Mouse (Mus musculus): ENCODE results near the gene Ctnna3. TPM values are rescaled to one million over a fixed set of nuclear protein-coding genes. Genes with fewer than 3 reads are reported as not detected.

Gene Ctnna3
- total RNA-seq, 1 experiment from 2014 or later = 1.3 TPM

GRCm38 (mm10) chr10:63488346-63488745 is 58.4 kb downstream of the Ctnna3 start:
- DNase-seq = no peak

GRCm38 (mm10) chr10:63523956-63524355 is 94.1 kb downstream of the Ctnna3 start:
- DNase-seq = no peak

- no peak for DNase-seq
Observed at GRCm38 (mm10) chr10:63526027-63526426, 96.1 kb downstream of the Ctnna3 start.

GRCm38 (mm10) chr10:63532381-63532780 is 102.5 kb downstream of the Ctnna3 start:
- DNase-seq = no peak

GRCm38 (mm10) chr10:63541754-63542153 is 111.9 kb downstream of the Ctnna3 start:
- peak; percentile 7 for DNase-seq

- DNase-seq = no peak
Observed at GRCm38 (mm10) chr10:63542493-63542892, 112.6 kb downstream of the Ctnna3 start.

GRCm38 (mm10) chr10:63566691-63567090 is 136.8 kb downstream of the Ctnna3 start:
- DNase-seq = peak; percentile 48

- no peak for DNase-seq
Observed at GRCm38 (mm10) chr10:63571561-63571960, 141.7 kb downstream of the Ctnna3 start.

GRCm38 (mm10) chr10:63572866-63573265 is 143.0 kb downstream of the Ctnna3 start:
- no peak for DNase-seq

GRCm38 (mm10) chr10:63574100-63574609 is 144.3 kb downstream of the Ctnna3 start:
- DNase-seq = peak; percentile 77

- peak; percentile 83 for DNase-seq
Observed at GRCm38 (mm10) chr10:63582608-63583007, 152.7 kb downstream of the Ctnna3 start.

GRCm38 (mm10) chr10:63583798-63584374 is 154.0 kb downstream of the Ctnna3 start:
- no peak for DNase-seq

- no peak for DNase-seq
Observed at GRCm38 (mm10) chr10:63599417-63599816, 169.5 kb downstream of the Ctnna3 start.

- no peak for DNase-seq
Observed at GRCm38 (mm10) chr10:63601206-63601605, 171.3 kb downstream of the Ctnna3 start.

- no peak for DNase-seq
Observed at GRCm38 (mm10) chr10:63628546-63628945, 198.6 kb downstream of the Ctnna3 start.

- no peak for DNase-seq
Observed at GRCm38 (mm10) chr10:63633915-63634314, 204.0 kb downstream of the Ctnna3 start.

GRCm38 (mm10) chr10:63637987-63638386 is 208.1 kb downstream of the Ctnna3 start:
- no peak for DNase-seq

GRCm38 (mm10) chr10:63647300-63647699 is 217.4 kb downstream of the Ctnna3 start:
- no peak for DNase-seq

GRCm38 (mm10) chr10:63650307-63650706 is 220.4 kb downstream of the Ctnna3 start:
- no peak for DNase-seq

- DNase-seq = no peak
Observed at GRCm38 (mm10) chr10:63652887-63653286, 223.0 kb downstream of the Ctnna3 start.

GRCm38 (mm10) chr10:63653571-63653970 is 223.7 kb downstream of the Ctnna3 start:
- DNase-seq = no peak

- DNase-seq = no peak
Observed at GRCm38 (mm10) chr10:63654560-63654959, 224.7 kb downstream of the Ctnna3 start.

- DNase-seq = no peak
Observed at GRCm38 (mm10) chr10:63676343-63676742, 246.4 kb downstream of the Ctnna3 start.

- DNase-seq = no peak
Observed at GRCm38 (mm10) chr10:63689233-63689632, 259.3 kb downstream of the Ctnna3 start.

Data from adrenal gland, postnatal 14 days (tissue).